Mouse (Mus musculus) kidney, postnatal 14 days (tissue): ENCODE measurements at regions not wholly inside any gene's neighbourhood (a gene's known extent, or its start where the extent isn't known, plus 50 kb on each side); places are given as distances from the start of the nearest gene placed in this dataset.

Experiments used
- DNase-seq: peaks from one replicate; pipeline ENCODE4 v3.0.0; 2022; ENCODE audit warnings: mixed read lengths

DNA sequence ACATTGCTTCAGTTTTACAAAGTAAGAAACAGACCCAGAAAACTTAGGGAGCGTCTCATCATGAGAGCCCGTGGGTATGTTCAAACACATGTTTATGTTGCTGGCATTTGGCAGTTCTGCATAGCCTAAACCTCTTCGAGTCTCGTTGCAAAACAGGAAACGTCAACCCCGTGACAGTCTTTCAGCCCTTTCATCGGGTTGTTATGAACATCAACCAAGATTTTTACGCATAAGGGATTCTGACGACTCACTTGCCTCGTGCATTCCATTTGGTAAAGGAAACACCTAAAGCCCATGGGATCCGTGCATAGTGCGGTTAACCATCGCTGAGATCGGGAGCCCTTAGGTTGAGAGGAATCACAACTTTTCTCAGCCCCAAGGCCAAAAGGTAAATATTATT lies 115.7 kb downstream of the Gpam start:
- no peak for DNase-seq

DNA sequence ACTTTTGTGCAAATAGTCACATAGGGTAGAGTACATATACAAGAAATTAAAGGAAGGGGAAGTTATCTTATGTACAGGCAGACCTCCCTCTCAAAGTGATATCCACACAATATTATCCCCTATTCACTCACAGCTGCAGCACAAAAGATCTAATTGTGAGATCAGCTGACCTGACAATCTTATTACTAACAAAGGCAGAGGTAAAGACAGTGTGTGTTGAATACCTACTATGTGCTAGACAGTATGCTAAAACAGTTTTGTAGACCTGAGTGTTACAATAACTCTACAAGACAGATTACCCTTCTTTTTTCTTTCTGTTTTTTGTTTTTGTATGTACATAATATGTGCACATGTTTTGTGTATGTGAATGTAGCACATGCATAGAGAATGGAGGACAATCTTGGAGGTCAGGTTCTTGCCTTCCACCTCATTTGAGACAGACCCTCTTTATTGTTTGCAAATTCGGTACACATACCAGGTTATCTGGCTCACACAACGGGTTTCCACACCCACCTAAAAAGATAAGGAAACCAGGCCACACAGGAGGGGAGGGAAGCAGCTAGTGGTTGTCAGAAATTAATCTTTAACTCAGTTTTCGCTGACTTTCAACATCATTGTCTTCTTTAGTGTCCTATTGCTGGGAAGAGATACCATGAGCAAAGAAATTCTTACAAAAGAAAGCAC lies 118.4 kb downstream of the Gpam start:
- no peak for DNase-seq

DNA sequence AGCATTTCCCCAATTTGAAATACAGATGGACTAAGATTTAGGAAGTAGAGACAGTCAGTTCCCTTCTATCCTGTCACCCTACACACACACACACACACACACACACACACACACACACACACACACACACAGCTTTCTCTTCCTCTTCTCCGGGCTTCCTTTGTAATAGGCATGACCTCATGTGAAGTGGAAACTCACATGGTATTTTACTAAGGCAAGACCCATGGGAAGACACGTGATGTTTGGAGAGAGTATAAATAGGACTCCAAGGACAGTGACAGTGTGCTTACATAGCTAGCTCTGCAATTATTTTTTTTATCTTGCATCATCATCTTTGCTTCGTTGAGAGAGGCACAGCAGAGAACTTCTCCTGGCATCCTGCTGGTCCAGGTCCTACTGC lies 137.1 kb downstream of the Gpam start:
- DNase-seq, result no peak

DNA sequence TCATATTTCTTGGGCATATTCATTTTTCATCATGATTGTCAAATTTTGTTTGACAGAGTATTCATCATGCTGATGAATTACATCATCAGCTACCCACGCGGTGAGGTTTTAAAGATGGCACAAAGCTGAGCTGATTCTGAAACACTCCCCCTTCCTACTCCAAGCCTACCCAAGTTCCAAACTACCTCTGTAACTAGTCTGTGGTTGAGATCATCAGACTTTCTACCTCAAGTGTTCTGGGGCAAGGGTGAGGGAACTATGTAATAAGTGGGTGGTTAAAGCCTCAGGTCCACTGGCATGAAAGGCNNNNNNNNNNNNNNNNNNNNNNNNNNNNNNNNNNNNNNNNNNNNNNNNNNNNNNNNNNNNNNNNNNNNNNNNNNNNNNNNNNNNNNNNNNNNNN lies 142.5 kb downstream of the Gpam start:
- no peak for DNase-seq

DNA sequence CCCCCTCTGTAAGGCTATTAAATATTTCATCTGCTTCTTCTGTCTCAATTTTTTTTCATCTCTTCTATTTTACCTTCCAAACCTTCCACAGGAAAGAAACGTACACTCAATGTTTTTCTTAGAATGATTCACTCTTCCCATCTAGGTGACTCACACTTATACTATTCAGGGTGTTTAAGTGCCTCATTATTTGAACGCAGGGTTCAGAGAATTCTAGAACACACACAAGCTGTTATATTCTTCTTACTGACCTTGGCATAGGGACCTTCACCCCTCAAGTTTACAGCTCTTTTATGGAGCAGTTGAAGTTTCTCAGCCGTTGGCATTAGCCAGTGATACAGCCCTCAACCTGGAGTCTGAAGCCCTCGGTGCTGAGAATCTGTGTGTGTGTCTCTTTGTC lies 144.2 kb downstream of the Gpam start:
- DNase-seq, result no peak

DNA sequence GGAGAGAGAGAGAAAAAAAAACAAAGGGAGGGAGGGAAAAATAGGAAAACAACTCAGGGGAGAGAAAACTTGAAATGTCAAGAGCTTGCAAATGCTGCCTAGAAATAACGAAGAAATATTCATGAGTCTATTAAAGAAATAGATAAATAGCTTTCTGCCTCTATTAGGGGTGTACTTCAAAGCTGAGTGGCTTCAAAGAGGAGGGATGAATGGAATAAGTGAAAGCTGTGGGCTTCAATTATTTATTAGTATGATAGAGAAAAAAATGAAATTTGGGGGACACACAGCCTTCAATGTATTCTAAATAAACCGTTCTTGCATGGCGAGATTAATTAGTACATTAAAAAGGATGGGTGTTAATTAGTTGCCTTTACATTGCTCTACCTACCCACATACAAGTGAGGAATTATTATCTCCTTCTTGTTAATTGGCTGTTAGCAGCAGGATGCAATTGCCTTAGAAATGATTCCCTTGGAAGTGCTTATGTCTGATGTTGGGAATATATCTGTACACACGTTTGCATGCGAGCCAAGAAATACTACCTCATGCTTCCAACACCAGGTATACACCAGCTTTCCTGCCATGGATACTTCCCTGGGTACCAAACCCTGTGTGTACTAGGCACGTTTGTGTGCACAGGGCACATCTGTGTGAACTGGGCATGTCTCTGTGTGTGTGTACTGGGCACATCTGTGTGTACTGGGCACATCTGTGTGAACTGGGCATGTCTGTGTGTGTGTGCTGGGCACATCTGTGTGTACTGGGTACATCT lies 155.4 kb downstream of the Gpam start:
- DNase-seq, result no peak

DNA sequence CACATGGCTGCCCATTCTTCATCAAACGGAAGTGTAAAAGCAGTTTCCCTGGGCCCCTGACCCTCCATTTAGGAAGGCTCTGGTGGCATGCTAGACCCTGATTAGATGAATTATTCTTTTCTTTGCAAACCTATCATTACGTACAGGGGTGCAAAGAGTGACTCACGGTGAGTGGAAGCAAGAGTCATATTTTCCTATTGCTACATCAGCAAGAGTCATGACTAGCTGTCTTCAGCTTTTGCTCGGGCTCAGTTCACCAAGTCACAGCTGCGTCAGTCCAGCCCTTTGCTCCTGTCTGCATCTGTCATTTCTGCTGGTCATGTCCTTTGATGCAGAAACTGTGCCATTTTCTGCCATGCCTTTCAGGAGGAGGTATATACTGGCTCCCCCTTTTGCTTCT lies 168.7 kb downstream of the Gpam start:
- no peak for DNase-seq

DNA sequence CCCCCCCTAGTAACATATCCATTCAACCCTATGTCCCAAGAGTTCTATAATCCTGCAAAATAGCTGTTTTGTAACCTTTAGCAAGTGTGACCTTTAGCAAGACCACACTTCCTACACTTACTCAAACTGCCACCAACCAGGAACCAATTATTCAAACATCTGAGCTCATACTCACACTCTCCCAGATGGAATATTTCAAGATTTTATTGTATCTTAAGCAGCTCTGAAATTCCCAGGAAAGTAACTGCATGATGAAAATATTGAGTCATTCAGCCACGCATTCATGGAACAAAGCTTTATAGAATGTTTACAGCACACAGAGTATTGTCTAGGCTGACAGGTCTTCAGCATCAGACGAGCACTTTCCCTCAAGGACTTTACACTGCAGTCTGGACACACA lies 171.9 kb downstream of the Gpam start:
- DNase-seq, result no peak

DNA sequence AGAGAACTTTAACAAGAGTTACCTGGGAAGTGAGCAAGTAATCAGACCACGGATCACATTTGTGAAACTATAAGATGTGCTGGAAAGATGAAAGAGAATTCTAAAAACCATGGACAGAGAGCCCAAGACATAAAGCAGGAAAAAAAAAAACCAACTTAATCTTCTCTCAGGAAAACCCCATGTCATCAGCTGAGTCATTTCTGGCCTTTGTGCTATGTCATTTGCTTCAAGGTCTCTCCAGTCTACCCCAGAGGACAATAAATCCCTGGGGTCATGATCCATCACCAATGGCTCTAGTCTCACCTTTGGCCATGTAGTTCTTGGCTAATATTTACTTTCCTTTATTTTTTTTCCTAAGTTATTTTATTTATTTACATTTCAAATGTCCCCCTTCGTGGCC lies 174.5 kb downstream of the Gpam start:
- DNase-seq, result no peak

DNA sequence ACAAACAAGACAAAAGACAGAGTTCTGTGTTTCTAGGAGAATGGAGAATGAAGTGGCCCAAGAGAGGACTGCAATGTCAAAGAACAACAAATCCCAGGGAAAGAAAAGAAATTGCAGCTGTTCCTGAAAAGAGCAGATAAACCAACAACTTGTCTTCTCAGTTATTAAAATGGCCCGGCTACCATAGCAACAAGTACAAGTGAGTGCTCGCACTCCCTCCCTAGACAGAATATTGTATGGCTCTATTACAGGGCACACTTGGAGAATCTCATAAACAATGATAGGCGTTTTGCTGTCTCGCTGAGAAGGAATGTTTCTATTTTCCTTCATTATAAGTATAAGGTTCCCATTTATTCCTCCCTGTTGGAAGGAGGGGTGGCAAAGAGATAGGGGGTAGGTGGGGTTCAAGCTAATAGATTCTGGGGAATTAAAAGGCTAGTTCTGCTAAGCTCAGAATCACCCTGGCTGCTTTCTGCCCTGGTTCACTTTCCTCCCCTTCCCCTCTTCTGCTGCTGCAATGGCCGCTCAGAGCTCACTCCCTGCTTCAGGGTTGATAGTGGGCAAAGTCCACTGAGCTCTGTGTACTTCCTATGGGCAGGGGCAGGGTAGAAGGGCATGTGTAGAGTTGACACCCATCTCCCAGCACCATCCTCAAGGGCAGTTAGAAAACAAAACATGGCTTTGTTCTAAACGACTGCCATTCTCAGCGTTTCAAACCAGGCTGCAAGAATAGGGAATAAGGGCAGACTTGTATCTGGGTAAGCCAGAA lies 178.5 kb downstream of the Gpam start:
- no peak for DNase-seq

DNA sequence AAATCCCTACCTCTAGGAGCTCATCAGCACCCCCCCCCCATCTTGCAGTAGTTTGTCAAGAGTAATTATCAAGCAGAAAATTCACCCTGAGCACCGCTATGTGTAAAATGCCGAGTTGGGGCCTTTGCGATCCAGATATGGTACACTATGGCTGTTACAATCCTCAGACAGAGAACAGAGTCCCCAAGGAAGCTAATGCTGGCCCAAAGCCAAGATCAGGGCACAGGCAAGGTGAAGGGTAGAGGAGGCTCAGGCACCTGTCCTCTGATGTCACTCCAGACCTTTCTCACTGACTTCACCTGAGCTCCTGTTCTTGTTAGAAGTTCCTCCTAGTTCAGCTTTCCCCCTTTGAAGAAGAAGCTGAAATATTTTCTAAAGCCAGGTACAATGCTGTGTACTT lies 179.5 kb downstream of the Gpam start:
- DNase-seq, result no peak

DNA sequence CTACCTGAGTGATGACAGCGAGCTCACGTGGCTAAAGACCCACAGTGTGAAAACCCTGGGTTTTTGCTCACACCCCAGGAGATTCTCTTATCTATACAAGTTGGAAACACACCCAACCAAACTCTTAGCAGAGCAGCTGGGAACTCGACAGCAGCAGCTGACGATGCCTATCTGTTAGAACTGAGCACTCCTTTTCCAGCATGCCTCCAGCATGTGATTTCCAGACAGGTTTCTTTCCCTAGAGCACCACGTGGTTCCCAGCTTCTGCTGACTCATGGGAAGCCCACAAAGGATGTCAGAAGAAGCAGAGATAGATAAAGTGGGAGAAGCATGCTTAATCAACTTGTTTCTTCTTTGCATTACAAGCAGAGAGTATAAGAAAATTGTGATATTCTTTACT lies 194.5 kb downstream of the Gpam start:
- DNase-seq, result no peak

DNA sequence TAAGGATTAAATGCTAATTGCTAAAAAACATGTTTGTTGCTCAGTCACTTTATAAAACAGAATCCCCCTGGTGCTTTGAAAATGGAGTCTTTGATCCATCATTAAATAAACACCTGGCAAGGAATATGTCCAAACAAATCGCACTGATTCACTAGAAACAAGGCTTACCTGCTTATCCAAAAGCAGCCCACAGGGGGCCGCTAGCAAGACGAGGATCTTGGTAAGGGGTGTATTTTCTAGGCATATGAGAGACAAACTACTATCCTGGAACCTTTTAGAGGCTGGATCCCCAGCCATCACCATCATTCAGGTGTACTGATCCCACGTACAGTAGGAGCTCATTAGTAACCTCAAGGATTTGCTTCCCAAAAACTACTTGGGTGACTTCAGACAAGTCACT lies 201.2 kb downstream of the Gpam start:
- DNase-seq, result no peak

DNA sequence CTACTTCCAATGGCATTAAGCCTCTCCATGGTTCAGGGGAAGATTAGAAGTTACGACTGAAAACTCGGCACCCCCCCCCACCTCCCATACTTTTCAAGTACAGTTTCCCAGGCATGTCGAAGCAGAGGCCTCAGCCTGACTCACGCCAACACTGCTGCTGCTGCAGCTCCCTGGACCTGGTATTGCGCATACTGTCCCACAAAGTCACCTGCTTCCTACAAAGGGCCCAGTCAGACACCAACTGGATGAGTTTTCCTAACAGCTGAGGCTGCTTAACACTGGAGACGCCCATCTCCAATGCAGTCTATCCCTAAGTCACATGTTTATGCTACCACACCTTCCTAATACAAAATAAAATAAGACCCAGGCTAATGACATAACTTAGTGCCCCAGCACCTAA lies 207.4 kb downstream of the Gpam start:
- no peak for DNase-seq

DNA sequence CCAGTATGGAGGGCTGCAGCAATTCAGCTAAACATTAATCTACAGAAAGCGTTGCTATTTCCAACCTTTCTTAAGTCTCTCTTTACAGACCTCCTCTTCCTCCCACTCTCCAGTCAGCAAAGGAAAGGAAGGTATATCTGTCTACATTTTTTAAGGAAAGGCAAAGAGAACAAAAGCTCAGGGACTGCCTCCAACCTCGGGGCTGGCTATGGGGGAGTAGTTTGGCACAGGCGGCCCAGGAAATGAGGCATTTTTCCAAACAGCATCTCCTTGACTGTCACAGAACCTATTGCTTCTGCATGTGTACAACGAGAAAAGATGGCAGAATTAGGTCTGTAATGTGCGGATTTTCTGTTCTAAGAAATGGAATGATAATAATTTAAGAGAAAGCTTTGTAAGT lies 233.4 kb downstream of the Gpam start:
- DNase-seq, result no peak

DNA sequence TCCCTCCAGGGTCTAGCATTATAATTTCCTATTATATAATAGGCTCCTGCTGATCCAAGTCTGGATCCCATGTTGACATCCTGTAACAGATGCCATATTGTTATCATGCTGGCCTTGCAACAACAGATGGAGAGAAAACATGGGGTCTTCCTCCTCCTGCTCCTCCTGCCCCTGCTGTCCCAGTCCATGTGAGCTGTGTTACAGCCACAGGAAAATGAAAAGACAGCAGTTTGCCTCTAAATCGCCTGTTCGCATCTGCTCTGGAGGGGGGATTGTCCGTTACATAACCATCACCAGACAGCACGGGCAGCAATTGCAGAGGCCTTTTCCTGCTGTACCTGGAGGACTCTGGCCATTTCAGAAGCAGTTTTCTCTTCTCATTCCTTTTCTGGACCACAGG lies 260.0 kb downstream of the Gpam start:
- no peak for DNase-seq

DNA sequence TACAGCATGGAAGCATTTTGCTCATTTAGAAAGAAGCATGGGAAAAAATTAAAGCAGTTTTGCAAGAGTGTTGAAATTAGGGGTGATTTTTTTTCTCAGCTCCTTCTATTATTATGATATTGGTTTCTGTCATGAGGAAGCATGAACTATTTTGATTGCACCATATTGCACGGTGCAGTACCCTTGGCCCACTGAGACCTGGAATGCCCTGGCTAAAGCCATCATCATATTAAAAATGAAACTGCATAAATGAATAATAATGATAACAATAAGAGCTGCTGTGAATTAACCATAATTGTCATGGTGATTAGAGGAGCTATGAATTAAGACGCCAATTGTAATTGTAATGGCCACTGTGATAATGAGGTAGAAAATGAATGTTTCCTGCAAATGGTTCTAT lies 271.8 kb downstream of the Gpam start:
- no peak for DNase-seq

DNA sequence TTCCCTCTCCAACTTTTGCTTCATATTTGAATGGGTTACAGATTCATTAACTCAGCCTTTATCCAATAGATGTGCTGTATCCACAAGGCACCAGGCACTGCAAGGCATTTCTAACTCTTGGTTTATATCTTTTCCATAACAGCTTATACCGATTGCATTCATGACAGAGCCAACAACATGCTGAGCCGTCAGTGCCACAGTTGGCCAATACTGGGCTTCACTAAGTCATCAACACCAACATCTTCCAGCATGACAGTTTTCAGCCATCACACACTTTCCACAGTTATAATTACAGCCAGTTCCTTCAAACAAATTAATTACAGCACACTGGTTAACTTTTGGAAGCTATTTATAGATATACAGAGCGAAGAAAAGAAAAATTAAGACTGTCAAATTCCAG lies 288.8 kb downstream of the Gpam start:
- DNase-seq, result no peak

DNA sequence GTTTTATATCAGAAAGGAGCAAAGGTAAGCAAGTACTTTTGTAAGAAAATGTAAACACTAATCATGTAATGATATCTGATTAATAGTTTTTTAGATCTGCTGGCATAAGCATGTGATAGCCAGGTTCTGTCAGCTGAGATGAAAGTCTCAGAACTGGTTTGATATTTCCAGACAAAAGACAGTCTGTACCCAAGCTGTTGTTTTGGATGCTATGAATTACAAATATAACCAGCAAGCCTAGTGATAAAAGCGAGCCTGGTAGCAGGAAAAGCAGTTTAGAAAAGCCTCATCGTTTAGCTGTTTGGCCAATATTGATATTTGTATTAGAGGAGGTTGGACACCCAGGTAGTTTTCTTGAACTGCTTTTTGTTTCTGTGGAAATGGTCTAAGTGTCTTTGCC lies 290.6 kb downstream of the Gpam start:
- no peak for DNase-seq

DNA sequence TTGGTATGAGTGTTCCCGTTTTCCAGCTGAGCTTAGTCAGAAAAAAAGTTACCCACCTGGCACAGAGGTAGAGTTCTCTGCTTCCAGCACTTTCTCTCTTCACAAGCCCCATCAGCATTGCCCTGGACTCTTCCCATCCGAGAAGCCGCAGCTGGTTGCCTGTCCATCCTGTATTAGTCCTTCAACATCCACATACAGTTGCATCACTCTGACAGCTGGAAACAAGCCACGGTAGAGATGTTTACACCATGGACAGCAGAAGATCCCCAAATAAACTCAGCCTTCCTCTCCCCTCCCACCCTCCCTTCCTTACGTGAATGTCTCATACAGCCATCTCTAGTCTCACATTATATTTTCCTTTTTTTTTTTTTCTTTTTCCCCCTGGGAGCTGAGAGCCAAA lies 304.9 kb downstream of the Gpam start:
- DNase-seq, result no peak

DNA sequence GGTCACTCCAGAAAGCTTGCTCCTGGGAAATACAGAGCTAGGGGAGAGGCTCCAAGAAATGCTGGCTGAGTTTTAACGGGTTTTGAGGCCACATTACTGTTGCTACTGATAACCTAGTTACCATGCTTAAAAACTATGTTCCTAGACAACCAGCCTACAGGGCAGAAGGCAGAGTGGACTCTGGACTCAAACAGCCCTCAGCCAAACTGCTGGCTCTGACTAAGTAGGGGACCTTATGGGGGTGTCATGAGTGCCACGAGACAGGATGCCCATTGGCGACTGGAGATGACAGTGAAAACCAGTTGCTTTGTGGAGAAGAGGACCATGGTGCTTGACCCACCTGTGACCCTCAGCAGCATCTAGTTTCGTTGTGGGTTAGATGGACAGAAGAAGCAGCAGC lies 306.5 kb downstream of the Gpam start:
- peak; percentile 43 for DNase-seq

DNA sequence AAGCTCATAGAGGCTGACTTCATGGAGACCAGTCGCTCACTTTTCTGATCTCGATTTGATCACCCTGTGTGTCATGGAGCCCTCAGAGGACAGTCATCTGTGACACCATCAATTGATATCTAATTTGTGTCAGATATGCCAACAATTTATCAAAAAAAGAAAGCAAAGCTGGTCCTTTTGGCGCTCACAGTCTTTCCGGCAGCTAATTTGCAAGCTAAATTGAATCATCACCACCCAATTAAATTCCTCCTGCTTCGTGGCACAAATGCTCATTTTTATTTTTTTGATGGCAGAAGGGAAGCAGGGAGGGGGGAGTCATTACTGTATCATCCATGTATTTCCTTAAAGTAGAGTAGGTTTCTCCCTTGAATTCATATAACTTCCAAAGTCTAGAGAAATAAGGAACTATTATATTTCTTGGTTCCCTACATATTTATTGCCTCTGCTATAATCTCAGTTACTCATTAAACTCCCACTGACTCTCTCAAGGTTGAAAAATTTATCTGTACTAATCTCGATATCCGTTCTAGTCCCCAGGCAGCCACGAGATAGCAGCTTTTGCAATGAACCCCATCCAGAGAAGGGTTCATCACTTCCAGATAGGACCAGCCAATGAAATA lies 325.8 kb downstream of the Gpam start:
- no peak for DNase-seq

DNA sequence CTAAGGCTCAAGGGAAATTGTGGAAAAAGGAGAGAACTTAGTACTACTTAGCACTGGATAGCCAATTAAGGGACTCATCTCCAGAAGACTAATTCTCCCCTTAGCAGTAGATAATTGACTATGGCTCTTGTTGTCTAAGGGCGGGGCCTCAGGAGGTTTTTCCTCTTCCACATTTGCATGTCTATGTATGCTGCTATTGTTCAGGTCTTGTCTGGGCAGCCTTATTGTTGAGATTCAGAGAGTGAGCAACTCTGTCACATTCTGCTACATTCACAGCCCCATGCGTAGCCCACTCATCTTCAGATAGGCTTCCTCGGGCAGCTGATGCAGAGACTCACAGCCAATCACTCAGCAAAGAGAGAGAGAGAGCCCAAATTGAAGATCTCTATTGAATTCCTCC lies 339.9 kb downstream of the Gpam start:
- DNase-seq, result no peak

DNA sequence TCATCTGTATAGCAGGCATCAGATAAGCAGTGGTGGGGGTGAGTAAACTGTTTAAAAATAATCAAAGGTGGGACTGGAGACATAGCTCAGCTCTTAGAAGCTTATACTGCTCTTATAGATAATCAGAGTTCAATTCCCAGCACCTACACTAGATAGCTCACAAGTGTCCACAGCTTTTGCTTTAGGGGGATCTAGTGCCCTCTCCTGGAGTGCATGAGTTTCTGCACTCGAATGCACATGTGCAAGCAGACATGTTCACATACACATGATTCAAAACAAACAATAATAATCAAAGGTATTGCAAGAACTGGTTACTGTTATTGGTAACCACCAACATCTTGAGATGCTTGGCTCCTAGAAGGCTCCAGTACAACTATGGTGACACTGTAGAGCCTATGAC lies 343.3 kb downstream of the Gpam start:
- DNase-seq, result no peak
